Comparison of ENCODE assay signal across 15 mouse cellular contexts in genomic region chr13:12439586-12439985, GRCm38 (mm10).
"Had no signal": no experiment of that assay in that cellular context is flagged by ENCODE, and none has a peak within 500 bp of the region (broad histone marks: within the 10 kb centered on the region; RNA-seq: fewer than 3 reads in every experiment).

No protein-coding gene starts in this region.

- DNase-seq: retina, postnatal 1 day; right cerebral cortex, adult 18-20 months; right cerebral cortex, postnatal 14 days; right cerebral cortex, postnatal 25 days; right cerebral cortex, postnatal 4 days; spleen, adult 18-20 months; thymus, adult 18-20 months; thymus, adult 2 months; thymus, postnatal 14 days; thymus, postnatal 25 days; thymus, postnatal 36 days; thymus, postnatal 4 days had no signal

- H3K27ac ChIP-seq: neural tube, embryonic 15.5 days; stomach, embryonic 15.5 days; stomach, postnatal 0 days had no signal

- H3K4me3 ChIP-seq: neural tube, embryonic 15.5 days; stomach, embryonic 15.5 days had no signal
